Mouse (Mus musculus) adrenal gland, adult (tissue): ENCODE data around the gene Mrgprf.

ENCODE experiments used
- DNase-seq, 2 experiments: peaks; one replicate each; pipeline ENCODE4 v3.0.0; 2022 to 2023; ENCODE audit warnings: low spot score in 1 of 2; ENCODE audit not compliant: inconsistent age in 2 of 2

Gene Mrgprf

DNA sequence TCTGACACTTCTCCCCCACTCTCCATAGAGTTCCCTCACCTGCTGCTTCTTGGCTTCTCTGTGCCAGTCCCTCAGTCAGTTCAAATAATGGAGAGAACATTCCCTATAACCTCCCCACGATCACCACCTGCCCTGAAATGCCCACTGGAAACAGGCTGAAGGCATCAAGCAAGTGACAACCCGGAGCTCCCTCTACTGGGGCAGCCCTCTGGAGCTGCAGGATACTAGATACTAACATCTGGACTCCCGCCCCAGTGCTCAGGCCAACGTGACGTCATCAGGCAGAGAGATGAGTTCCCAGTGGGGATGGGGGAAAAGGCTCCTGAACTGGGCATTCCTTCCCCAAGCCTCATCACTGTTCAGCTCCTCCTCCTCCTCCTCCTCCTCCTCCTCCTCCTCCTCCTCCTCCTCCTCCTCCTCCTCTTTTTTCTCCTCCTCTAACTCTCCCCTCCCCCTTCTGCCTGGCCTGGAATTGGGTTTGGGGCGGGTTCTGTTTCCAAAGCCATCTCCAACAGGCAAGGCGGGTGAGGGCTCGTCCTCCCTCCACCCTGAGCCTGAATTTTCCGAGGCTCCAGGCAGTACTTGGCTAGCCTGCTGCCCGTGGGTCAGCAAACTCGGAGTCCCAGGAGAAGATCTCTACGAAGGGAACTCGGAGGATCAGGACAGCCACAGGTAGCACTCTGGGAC, at the start of gene Mrgprf:
TSS of gene Mrgprf (plus strand) at position 508 of the 687 bp plus-strand sequence.
- no peak for DNase-seq

- peak; percentile 79 to 92 for DNase-seq
Observed at GRCm38 (mm10) chr7:145252715-145253476, 47.7 kb upstream of the Mrgprf start.

GRCm38 (mm10) chr7:145253986-145254630, 46.5 kb upstream of the Mrgprf start:
- no peak for DNase-seq

- no peak for DNase-seq
Observed at GRCm38 (mm10) chr7:145256092-145256491, 44.5 kb upstream of the Mrgprf start.

- DNase-seq = no peak
Observed at GRCm38 (mm10) chr7:145264202-145264601, 36.4 kb upstream of the Mrgprf start.

DNA sequence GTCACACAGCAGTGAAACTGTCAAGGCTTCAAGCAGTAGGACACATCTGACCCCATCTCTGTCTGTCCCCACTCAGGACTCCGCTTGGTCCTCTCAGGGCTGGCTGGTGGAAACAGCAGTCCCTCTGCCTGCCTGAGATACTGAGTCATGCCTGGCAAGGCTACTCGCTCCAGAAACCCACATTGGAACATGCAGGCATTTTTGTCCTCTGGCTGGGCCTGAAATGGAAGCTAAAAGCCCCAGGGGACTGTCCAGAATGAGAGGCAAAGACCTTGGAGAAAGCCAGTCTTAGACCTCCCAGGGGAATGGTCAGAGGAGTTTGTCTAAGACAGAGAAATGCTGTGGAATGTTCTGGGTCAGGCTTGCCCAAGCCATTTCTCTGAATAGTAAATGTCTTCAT, 34.6 kb upstream of the Mrgprf start:
- peak; percentile 61 to 75 for DNase-seq

- DNase-seq = no peak
Observed at GRCm38 (mm10) chr7:145268890-145269289, 31.7 kb upstream of the Mrgprf start.

DNA sequence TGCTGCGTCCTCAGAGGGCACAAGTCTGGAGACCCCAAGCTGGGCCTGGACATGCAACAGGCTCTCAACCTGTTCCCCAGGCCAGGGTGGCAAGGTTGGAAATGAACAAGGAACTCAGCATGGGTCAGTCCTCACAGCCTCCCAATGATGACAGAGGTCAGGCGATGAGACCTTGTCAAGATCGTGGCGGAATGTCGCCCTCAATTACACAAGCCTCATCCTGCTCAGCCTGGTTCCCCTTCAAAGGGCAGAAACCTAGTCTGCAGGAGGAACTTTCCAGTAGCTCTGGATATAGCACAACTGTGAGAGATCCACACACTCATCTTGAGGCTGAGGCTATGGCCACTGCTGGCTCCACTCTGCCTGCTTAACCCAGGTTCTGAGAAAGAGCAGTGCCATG, 29.7 kb upstream of the Mrgprf start:
- DNase-seq = no peak

DNA sequence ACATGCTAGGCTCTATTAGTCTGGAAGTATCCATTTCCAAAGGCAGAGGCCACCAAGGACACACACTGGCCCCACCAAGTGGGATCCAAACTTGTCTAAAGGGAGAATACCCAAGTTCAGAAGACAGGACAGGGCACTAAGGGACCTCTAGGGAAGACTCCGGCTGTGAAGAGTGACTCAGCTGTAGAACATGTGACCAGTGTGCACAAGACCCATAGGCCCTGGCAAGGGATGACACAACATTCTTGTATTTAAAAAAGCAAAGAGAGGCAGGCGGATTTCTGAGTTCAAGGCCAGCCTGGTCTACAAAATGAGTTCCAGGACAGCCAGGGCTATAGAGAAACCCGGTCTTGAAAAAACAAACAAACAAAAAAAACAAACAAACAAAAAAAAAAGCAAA, 25.1 kb upstream of the Mrgprf start:
- DNase-seq = peak in 1 of 2 experiments; percentile 68

- no peak for DNase-seq
Observed at GRCm38 (mm10) chr7:145281396-145281795, 19.2 kb upstream of the Mrgprf start.

GRCm38 (mm10) chr7:145283041-145283440, 17.6 kb upstream of the Mrgprf start:
- no peak for DNase-seq

GRCm38 (mm10) chr7:145283487-145284187, 17.0 kb upstream of the Mrgprf start, which contains the start of gene Tpcn2:
TSS of gene Tpcn2 (minus strand) at chr7:145284011.
- peak; percentile 96 to 98 for DNase-seq

GRCm38 (mm10) chr7:145284293-145284692, 16.3 kb upstream of the Mrgprf start:
- DNase-seq = no peak

DNA sequence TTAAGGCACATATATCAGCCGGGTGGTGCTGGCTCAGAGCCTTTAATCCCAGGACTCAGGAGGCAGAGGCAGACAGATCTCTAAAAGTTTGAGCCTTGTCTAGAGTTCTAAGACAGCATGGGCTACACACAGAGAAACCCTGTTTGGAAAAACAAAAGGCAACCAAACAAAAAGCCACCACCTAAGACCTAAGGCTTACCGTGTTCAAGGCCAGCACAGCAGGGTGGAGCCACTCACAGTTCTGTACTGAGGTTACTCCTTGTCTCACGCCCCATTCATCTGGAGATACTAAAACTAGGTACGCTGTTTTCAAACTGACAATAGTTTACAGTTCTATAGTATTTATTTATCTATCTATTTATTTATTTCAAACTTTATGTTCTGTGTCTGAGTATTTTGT, 15.2 kb upstream of the Mrgprf start:
- DNase-seq = no peak

DNA sequence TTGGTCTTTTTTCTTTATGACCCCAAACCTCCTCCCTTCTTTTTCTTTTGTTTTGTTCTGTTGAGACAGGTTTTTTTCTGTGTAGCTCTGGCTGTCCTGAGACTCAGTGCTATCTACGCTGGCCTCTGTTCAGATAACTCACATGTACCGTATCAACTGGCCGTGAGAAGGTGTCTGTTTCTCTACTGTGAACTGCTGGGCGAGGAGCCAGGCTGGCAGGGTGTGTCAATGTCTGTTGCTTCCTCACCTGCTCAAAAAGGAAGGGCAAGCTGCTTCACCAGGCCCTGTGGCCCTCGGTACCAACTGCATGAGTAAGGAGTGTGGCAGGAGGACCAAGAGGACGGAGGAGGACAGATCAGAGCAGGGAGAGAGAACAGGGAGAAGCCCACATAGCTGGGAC, 13.2 kb upstream of the Mrgprf start:
- DNase-seq = no peak

- no peak for DNase-seq
Observed at GRCm38 (mm10) chr7:145289302-145289701, 11.3 kb upstream of the Mrgprf start.

DNA sequence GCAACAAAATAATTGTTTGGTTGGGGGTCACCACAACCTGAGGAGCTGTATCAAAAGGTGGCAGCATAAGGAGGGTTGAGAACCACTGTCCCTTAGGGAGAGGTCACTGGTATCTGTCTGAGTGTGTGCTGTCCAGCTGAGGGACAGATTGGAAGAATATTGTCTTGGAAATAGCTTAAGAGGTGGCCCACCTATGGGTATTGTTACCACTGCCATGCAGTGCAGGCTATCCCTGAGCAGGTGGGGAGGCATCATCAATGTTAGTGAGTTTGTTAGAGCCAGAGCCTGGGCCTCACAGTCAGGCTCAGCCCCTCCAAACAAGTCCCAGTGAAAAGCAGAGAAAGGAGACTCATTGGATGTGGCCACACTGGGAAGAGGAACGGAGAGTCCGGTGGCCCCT, 8.8 kb upstream of the Mrgprf start:
- no peak for DNase-seq

DNA sequence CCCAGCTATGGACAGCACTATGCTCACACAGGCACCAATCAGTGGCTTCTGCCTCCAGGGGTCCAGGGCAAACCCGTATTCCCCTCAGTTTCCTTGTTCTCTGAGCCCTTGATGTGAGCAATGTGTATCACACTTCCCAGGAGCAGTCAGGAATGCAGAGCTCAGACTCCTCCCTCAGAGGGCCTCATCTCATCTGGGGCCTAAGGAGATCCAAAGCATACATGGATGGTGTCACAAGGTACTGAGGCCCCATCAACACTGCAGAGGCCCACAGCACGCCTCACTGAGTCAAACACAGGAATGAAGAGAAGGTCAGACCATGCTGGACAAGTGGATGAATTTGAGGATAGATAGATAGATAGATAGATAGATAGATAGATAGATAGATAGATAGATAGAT, 7.9 kb upstream of the Mrgprf start:
- no peak for DNase-seq

GRCm38 (mm10) chr7:145293859-145294258, 6.8 kb upstream of the Mrgprf start:
- peak in 1 of 2 experiments; percentile 67 for DNase-seq

DNA sequence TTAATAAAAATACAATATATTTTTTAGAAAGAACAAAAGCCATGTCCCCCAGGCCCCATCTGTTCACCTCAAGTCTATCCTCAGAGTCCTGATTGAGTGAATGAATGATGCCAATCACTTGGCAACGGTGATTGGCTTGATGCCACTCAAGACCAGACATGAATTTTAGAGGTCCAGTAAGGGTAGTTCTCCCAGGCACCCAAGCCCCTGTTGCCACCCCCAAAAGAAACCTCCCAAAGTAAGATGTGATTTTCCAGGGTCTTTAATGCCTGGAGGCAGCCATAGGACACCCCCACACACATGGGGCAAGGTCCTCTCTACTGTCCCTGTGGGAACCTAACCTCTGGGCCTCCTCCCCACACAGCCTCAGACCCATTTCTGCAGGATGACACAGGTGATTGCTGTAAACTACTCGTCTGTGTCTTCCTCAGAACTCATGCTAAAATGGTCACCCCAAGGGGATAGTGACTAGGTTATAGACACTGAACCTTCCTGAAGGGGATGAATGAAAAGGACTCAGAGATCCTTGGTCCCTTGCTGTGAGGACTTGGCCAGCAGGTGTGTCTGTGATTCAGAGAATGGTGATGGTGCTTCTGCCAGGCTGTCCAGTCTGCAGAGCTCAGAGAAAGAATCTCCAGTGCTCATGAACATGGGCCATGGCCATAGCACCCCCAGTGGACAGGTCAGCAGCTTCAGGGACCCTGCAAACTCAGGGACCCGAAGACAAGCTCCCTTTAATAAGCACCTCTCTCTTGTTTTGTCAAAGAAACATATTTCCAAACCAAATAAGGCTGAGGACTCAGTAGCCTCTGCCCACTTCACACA, 1.8 kb upstream of the Mrgprf start:
- no peak for DNase-seq
